Mouse (Mus musculus) thymus, adult 2 months (tissue): ENCODE results near the gene Sec14l1. TPM values are rescaled to one million over a fixed set of nuclear protein-coding genes. Genes with fewer than 3 reads are reported as not detected.

ENCODE experiments used
- DNase-seq: peaks from one replicate; pipeline ENCODE4 v3.0.0; 2021
- H3K27ac ChIP-seq: fragments of 200-500 bp; 2 replicates; pipeline ENCODE4 v1.5.1; 2012; ENCODE audit warnings: low read length, control low read depth; ENCODE audit not compliant: control insufficient read depth, insufficient read depth
- H3K27me3 ChIP-seq: fragments of 200-500 bp; 2 replicates; pipeline ENCODE4 v1.6.1; 2012; ENCODE audit warnings: mild to moderate bottlenecking, low read length, moderate library complexity, mixed read lengths; ENCODE audit not compliant: control insufficient read depth, insufficient read depth
- H3K36me3 ChIP-seq: fragments of 200-500 bp; 2 replicates; pipeline ENCODE4 v1.6.1; 2012; ENCODE audit warnings: mild to moderate bottlenecking, low read length, moderate library complexity; ENCODE audit not compliant: control insufficient read depth, insufficient read depth
- H3K4me1 ChIP-seq: fragments of 200-500 bp; replicated peaks from 2 replicates; pipeline ENCODE4 v1.6.1; 2012; ENCODE audit warnings: low read length; ENCODE audit not compliant: control insufficient read depth, insufficient read depth
- H3K4me3 ChIP-seq: fragments of 200-500 bp; 2 replicates; pipeline ENCODE4 v1.5.1; 2012; ENCODE audit warnings: mild to moderate bottlenecking, low read length, control low read depth, moderate library complexity; ENCODE audit not compliant: control insufficient read depth, insufficient read depth
- CTCF ChIP-seq: fragments of 200-500 bp; IDR thresholded peaks from 2 replicates; pipeline ENCODE4 v1.5.1; 2012; ENCODE audit warnings: mild to moderate bottlenecking, control low read depth, low read length, moderate library complexity, borderline replicate concordance; ENCODE audit not compliant: control insufficient read depth, poor library complexity, insufficient read depth; ENCODE audit errors: extremely low read depth
- POLR2A ChIP-seq: fragments of 200-500 bp; IDR thresholded peaks from 2 replicates; pipeline ENCODE4 v1.6.1; 2012; ENCODE audit warnings: mild to moderate bottlenecking, low read length, control low read depth, moderate library complexity; ENCODE audit not compliant: control insufficient read depth, poor library complexity, insufficient read depth; ENCODE audit errors: extremely low read depth
- WGBS: fragments of 180-500 bp; shearing (Covaris S2); methylation state at CpG from one replicate; pipeline ENCODE4 v1.1.7; 2018; 5-methylcytosine and 5-hydroxymethylcytosine counted together
- polyA plus RNA-seq: library from polyadenylated mRNA; depleted of rRNA; stranded (reverse); fragments of >200 nt; gene quantifications from 2 replicates; pipeline ENCODE4 v1.2.3, GENCODE M21; 2012

Gene Sec14l1
- polyA plus RNA-seq, 1 experiment: 84.8 TPM

GRCm38 (mm10) chr11:117107837-117108236 lies 7.1 kb upstream of the Sec14l1 start:
- 98% methylated on average over 2 of the region's 2 CpGs for whole genome bisulfite sequencing
- Histone ChIP-seq H3K27me3 (no peaks in the 10 kb centered on the region), H3K4me1 (peaks cover 11% of the 10 kb centered on the region), H3K4me3 (no peak overlapping the region), H3K27ac (no peak overlapping the region), H3K36me3 (no peaks in the 10 kb centered on the region)
- DNase-seq: no peak
- no peak for TF ChIP-seq POLR2A
- no peak for TF ChIP-seq CTCF

- no peak for DNase-seq
- Histone ChIP-seq H3K4me3 (no peak overlapping the region), H3K27me3 (no peaks in the 10 kb centered on the region), H3K4me1 (peaks cover 11% of the 10 kb centered on the region), H3K27ac (no peak overlapping the region), H3K36me3 (no peaks in the 10 kb centered on the region)
- TF ChIP-seq CTCF: no peak
- no peak for TF ChIP-seq POLR2A
- 89% methylated on average over 9 of the region's 9 CpGs for WGBS
Observed at GRCm38 (mm10) chr11:117108595-117108994, 6.4 kb upstream of the Sec14l1 start.

- 0 out of 2 replicates have a peak overlapping the region, but pooled peaks have one; percentile 17 for H3K27ac ChIP-seq
- no peaks in the 10 kb centered on the region for H3K27me3 ChIP-seq
- WGBS: 46% methylated on average over 12 of the region's 12 CpGs
- DNase-seq: no peak
- H3K4me1 ChIP-seq: peaks cover 16% of the 10 kb centered on the region
- no peak overlapping the region for H3K4me3 ChIP-seq
- TF ChIP-seq CTCF (no peak), POLR2A (no peak)
- H3K36me3 ChIP-seq: no peaks in the 10 kb centered on the region
Observed at GRCm38 (mm10) chr11:117109179-117109954, 5.6 kb upstream of the Sec14l1 start.

GRCm38 (mm10) chr11:117111967-117112648 lies 2.9 kb upstream of the Sec14l1 start:
- no peak for DNase-seq
- no peak overlapping the region for H3K27ac ChIP-seq
- H3K36me3 ChIP-seq: no peaks in the 10 kb centered on the region
- H3K27me3 ChIP-seq: no peaks in the 10 kb centered on the region
- WGBS: 96% methylated on average over 11 of the region's 11 CpGs
- H3K4me1 ChIP-seq: peaks cover 24% of the 10 kb centered on the region
- no peak overlapping the region for H3K4me3 ChIP-seq
- TF ChIP-seq CTCF (no peak), POLR2A (no peak)

GRCm38 (mm10) chr11:117112649-117113051 lies 2.3 kb upstream of the Sec14l1 start:
- WGBS: 42% methylated on average over 3 of the region's 3 CpGs
- no peaks in the 10 kb centered on the region for H3K36me3 ChIP-seq
- DNase-seq: no peak
- TF ChIP-seq POLR2A: no peak
- TF ChIP-seq CTCF: no peak
- no peak overlapping the region for H3K27ac ChIP-seq
- H3K4me1 ChIP-seq: peaks cover 24% of the 10 kb centered on the region
- no peaks in the 10 kb centered on the region for H3K27me3 ChIP-seq
- H3K4me3 ChIP-seq: no peak overlapping the region

- Histone ChIP-seq H3K36me3 (no peaks in the 10 kb centered on the region), H3K4me3 (no peak overlapping the region), H3K4me1 (peaks cover 30% of the 10 kb centered on the region), H3K27ac (no peak overlapping the region), H3K27me3 (no peaks in the 10 kb centered on the region)
- peak; percentile 27 for DNase-seq
- WGBS: 93% methylated on average over 5 of the region's 5 CpGs
- peak; percentile 44; the same call in 1 of the 2 replicates for TF ChIP-seq CTCF
- no peak for TF ChIP-seq POLR2A
Observed at GRCm38 (mm10) chr11:117113377-117113776, 1.6 kb upstream of the Sec14l1 start.
